Mouse (Mus musculus) urinary bladder, postnatal 14 days (tissue): ENCODE results near the gene Col27a1.

Experiments used
- DNase-seq: peaks from one replicate; pipeline ENCODE4 v3.0.0; 2021; ENCODE audit warnings: low spot score

Col27a1 gene

GRCm38 (mm10) chr4:63260506-63260905 is 46.7 kb downstream of the Col27a1 start:
- peak; percentile 16 for DNase-seq

- no peak for DNase-seq
These were observed 49.1 kb downstream of the Col27a1 start for GRCm38 (mm10) chr4:63262941-63263340.

- DNase-seq: no peak
These were observed 52.5 kb downstream of the Col27a1 start for GRCm38 (mm10) chr4:63266276-63266675.

GRCm38 (mm10) chr4:63267121-63267520 is 53.3 kb downstream of the Col27a1 start:
- no peak for DNase-seq

- DNase-seq: no peak
These were observed 53.8 kb downstream of the Col27a1 start for GRCm38 (mm10) chr4:63267586-63267985.

GRCm38 (mm10) chr4:63268777-63269176 is 55.0 kb downstream of the Col27a1 start:
- no peak for DNase-seq

GRCm38 (mm10) chr4:63274516-63274915 is 60.7 kb downstream of the Col27a1 start:
- DNase-seq: no peak

- peak; percentile 44 for DNase-seq
These were observed 61.4 kb downstream of the Col27a1 start for GRCm38 (mm10) chr4:63275251-63275650.

GRCm38 (mm10) chr4:63276571-63276970 is 62.8 kb downstream of the Col27a1 start:
- no peak for DNase-seq

GRCm38 (mm10) chr4:63278821-63279220 is 65.0 kb downstream of the Col27a1 start:
- peak; percentile 15 for DNase-seq

- DNase-seq: peak; percentile 41
These were observed 67.9 kb downstream of the Col27a1 start for GRCm38 (mm10) chr4:63281694-63282093.

- DNase-seq: no peak
These were observed 69.5 kb downstream of the Col27a1 start for GRCm38 (mm10) chr4:63283319-63283718.

GRCm38 (mm10) chr4:63286034-63286433 is 72.2 kb downstream of the Col27a1 start:
- no peak for DNase-seq

GRCm38 (mm10) chr4:63288497-63288896 is 74.7 kb downstream of the Col27a1 start:
- no peak for DNase-seq

GRCm38 (mm10) chr4:63290081-63290480 is 76.3 kb downstream of the Col27a1 start:
- no peak for DNase-seq

GRCm38 (mm10) chr4:63291075-63291474 is 77.3 kb downstream of the Col27a1 start:
- peak; percentile 78 for DNase-seq

- no peak for DNase-seq
These were observed 77.9 kb downstream of the Col27a1 start for GRCm38 (mm10) chr4:63291658-63292057.

GRCm38 (mm10) chr4:63295641-63296040 is 81.8 kb downstream of the Col27a1 start:
- no peak for DNase-seq

GRCm38 (mm10) chr4:63296263-63296662 is 82.5 kb downstream of the Col27a1 start:
- DNase-seq: no peak

GRCm38 (mm10) chr4:63296876-63297275 is 83.1 kb downstream of the Col27a1 start:
- DNase-seq: no peak

- DNase-seq: no peak
These were observed 84.4 kb downstream of the Col27a1 start for GRCm38 (mm10) chr4:63298191-63298590.

GRCm38 (mm10) chr4:63302641-63303040 is 88.8 kb downstream of the Col27a1 start:
- no peak for DNase-seq

- peak; percentile 89 for DNase-seq
These were observed 93.6 kb downstream of the Col27a1 start for GRCm38 (mm10) chr4:63307175-63308062.

GRCm38 (mm10) chr4:63308316-63308715 is 94.5 kb downstream of the Col27a1 start:
- DNase-seq: no peak
